Mouse (Mus musculus): Measurements from ENCODE around the gene Pogz. TPM values are rescaled to one million over a fixed set of nuclear protein-coding genes. Genes with fewer than 3 reads are reported as not detected.

Gene Pogz
- polyA plus RNA-seq (2017; shearing (Covaris generic)), result 10 to 100 TPM; 21.3 to 22.0 TPM

GRCm38 (mm10) chr3:94837183-94837890, at the start of gene Pogz:
Gene Pogz, plus strand, starts transcription at chr3:94837567.
- peak; percentile 88 for ATAC-seq

- ATAC-seq, result no peak
Measured at GRCm38 (mm10) chr3:94789071-94789470, 48.3 kb upstream of the Pogz start.

DNA sequence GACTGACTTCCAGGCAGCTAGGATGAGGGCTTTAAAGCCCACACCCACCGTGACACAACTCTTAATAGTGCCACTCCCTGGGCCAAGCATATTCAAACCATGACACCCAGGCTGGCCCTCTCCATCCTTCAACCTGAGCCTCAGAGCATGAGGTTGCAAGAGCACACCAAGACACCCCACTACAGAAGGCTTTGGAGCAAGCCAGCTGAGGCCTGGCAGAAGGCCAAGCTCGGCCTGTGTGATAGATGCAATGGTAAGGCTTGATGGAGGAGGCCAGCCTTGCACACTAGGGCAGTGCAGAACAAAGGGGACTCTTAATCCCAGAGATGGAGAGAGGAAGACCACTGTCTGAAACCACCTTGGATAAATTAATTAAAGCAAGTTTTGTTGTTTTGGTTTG, 47.9 kb upstream of the Pogz start:
- ATAC-seq, result no peak

DNA sequence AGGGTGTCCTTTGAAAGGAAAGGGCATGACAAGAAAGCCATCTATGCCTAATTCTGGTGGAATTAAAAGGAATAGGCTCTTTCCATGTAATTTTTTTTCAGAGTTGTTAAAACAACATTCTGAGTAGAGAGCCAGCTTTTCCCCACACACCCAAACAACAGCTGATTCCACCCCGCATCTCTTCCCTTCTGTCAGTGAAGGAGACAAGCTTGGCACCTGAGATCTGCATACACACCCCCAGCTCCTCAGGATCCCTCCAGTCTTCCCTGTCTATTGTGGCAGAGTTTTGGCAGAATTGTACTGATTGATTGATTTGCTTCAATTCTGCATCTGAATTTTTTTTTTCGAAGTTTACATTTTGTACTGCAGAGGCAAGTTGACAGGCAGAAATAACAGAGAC, 45.1 kb upstream of the Pogz start:
- ATAC-seq, result no peak

GRCm38 (mm10) chr3:94793672-94794071, 43.7 kb upstream of the Pogz start:
- ATAC-seq, result no peak

DNA sequence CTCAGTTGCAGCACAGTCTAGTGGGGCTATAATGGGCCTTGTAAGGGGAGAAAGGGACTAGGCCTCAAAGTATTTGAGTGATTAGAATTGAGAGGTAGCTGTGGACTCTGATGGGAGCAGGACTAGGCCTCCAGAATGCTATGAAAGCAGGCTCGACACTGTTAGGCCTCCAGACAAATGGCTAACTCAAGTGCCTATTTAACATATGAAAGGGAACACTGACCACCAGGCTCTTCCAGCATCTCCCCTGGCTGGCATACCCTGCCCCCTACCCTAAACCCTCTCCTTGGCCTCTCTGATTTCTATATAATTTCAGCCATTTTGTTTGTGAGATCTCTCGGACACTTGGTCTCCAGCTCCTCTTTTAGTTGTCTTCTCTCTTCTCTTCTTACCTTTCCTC, 43.0 kb upstream of the Pogz start:
- ATAC-seq, result no peak

- no peak for ATAC-seq
Measured at GRCm38 (mm10) chr3:94795596-94796140, 41.7 kb upstream of the Pogz start.

DNA sequence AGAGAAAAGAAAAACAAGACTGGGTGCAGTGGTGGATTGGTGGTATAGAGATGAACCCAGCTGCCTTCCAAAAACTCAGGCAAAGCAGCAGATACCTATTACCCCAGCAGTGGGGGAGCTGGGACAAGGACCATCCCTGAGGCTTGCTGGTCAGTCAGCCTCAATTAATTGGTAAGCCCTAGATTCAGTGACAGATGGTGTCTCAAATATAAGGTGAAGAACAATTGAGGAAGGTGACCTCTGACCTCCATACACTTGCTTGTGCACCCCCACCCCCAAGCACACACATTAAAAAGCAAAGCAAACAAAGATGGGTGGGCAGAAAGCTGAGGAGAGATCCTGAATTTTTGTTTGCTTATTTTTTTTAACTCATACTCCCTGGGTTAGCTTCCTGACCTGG, 41.2 kb upstream of the Pogz start:
- ATAC-seq, result no peak

DNA sequence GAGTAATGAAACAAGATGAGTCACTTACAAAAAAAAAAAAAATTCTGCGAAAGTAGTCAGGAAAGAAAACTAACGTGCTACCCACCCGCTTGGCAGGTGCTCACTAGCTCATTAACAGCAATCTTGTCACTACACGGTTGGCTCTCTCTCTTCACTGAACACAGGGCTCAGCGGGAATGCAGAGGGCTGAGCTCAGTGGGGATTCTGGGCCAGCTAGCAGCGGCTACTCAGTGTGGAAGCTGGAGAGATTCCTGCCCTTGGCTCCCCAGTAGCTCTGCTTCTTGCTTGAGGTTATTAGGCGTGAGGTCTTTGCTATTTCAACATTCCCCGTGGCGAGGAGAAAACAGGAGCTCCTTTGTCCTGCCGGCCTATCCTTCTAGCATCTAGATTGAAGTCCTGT, 33.2 kb upstream of the Pogz start:
- ATAC-seq, result no peak

- ATAC-seq, result no peak
Measured at GRCm38 (mm10) chr3:94804976-94805375, 32.4 kb upstream of the Pogz start.

GRCm38 (mm10) chr3:94808296-94808695, 29.1 kb upstream of the Pogz start:
- ATAC-seq, result no peak

DNA sequence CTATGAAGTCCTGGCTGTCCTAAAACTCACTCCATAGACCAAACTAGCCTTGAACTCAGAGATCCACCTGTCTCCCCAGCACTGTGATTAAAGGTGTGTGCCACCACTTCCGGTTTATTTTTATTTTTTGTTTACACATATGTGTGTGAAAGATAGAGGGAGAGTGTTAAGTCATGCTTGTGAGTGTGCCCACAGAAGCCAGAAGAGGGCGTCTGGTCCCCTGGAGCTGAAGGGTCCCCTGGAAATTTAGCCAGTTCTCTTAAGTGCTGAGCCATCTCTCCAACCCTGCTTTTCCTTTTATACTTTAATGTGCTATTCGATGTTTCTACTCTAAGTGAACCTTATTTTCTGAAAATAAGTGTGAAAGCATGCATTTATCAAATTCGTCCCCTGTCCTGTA, 25.7 kb upstream of the Pogz start:
- peak; percentile 49 for ATAC-seq

DNA sequence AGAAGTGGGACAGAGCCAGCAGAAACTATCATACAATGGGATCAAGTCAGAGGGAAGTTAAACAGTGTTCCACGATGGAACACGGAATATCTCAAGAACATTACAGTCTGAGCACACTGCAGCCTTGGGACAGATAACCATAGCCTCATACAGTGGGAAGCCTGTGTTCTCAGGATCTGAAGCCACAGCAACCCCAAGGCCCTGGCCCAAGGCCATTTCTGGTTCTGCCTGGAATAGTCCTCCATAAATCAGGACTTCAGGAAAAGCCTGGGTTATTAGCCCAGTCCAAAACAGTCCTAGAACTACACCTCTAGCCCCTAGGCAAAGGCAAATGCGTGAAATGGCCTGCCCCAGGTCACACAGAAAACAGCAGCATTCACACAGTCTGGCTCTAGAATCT, 23.7 kb upstream of the Pogz start:
- no peak for ATAC-seq

DNA sequence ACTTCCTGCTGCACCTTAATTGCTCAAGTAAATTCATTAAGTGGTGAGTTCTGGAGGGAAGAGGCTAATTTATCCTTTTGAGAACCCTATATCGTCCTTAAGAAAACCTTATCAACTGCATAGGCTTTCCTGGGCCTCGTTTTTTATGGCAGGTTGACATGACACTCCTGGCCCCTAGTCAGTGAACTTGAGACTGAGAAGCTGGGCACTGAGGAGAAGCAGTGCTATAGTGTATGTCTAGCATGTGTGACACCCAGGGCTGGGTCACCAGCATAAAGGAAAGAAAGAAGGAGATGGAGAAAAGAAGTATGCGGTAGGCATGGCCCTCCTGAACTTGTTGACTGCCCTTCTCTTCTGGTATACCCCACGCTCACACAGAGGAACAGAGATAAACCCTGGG, 23.3 kb upstream of the Pogz start:
- no peak for ATAC-seq

- ATAC-seq, result no peak
Measured at GRCm38 (mm10) chr3:94814663-94815062, 22.7 kb upstream of the Pogz start.

- ATAC-seq, result no peak
Measured at GRCm38 (mm10) chr3:94815603-94816002, 21.8 kb upstream of the Pogz start.

DNA sequence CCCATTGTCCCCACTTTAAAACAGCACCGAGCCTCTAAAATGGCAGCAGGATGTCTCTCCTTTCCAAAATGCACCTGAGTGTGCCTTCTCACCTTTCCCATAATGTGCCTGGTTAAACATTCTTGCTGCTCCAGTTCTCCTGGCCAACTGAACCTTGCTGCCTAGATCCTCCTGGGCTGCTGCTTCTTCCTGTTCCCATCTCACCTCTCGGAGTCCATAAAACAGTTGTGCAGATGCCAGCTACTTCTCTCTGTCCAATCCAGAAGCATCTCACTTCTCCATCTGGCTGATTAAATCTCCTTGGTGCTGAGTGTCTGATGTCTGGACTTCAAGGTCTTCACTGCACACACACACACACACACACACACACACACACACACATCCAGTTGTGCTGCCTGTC, 19.6 kb upstream of the Pogz start:
- ATAC-seq, result no peak

DNA sequence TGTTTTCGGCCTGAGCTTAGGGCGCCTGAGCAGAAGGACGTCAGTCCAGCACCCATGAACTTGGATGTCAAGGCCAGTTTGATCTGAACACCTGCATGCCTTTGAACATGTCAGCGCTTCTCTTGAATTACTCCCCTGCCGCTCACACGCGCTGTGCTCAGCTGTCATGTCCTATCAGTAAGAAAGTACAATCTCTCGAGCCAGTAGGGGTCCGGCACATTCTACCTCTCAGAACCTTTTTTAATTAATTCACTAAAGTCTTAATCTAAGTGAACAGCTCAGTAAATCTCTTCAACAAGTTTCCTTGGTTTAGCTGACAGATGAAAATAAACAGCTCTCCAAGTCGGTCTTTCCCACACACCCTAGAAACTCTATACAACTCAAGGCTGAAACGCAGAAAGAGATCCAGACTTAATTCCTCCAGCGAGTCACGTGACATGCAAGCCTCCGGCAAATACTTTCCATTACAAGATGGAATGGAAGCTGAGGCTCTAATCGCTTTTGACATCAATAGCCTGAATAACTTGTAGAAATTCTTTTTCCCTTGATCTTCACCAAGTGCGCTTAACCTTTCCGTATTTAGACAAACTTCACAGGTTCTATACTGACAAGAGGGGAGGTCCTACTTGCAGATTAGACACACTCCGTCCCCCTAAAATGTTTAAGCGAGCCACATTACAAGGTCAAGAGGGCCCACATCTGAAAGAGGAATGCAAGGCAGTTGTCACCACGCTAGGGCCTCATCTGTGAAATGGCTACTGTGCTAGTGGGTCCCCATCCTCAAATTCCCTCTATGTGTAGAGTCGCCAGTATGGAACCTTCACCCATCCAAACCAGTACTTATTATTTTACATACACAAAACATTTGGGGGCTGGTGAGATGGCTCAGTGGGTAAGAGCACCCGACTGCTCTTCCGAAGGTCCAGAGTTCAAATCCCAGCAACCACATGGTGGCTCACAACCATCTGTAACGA, 17.6 kb upstream of the Pogz start:
- ATAC-seq, result no peak

DNA sequence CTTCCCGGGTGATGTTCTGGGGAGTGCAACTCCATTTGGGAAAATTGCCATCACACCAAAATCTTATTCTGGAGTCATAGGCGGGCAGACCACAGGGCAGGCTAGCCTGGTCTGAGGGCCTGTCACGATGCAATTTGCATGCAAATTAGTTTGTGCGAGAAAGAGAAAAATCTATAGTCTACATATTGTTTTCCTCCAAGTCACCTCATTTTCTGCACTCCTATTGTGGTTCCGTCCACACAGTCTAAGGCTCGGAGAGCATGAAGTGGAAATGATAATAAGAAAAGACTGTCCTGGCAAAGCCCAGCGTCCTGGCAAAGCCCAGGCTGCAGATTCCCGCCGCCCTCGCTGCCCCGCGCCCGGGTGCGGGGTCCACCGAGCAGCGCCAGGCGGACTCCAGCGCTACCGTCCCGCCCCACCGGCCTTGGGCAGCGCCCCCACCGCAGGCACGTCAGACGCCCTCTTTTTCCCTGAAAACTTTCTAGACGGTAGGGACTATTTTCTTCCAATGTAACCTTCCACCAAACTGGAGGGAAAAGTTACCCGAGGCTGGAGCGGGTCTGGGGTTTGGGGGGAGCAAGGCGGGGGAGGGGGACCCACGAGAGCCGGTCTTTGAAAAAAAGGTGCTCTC, 16.2 kb upstream of the Pogz start:
- no peak for ATAC-seq

DNA sequence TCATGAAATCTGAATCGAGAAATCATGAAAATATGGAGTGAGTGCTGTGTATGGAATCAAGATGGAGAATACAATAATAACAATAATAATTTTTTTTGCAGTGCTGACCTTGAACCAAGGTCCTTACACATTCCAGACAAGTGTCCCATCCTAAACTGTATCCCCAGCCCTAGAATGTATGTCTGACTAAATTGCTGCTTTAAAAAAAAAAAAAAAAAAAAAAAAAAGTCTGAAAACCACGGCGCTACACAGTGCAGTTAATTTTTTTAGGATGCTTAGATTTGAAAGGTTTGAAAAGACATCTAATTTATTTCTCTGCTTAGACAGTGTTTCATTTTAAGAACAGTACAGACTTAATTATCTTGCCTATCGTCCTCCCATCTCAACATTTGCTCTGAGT, 15.3 kb upstream of the Pogz start:
- ATAC-seq, result no peak

DNA sequence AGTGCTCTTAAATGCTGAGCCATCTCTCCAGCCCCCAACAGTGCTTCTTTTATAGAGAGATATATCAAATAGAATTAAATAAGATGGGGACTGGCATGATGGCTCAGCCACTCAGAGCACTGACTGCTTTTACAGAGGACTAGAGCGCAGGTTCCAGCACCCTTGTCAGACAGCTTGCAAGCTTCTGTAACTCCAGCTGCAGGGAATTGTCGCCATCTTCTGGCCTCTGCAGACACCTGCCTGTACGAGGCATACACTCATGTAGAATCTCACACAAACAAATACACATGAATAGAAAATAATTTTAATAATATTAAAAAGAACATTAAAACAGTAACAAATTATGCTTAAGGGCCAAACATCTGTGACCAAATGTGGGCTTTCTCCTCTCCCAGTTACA, 13.3 kb upstream of the Pogz start:
- no peak for ATAC-seq

DNA sequence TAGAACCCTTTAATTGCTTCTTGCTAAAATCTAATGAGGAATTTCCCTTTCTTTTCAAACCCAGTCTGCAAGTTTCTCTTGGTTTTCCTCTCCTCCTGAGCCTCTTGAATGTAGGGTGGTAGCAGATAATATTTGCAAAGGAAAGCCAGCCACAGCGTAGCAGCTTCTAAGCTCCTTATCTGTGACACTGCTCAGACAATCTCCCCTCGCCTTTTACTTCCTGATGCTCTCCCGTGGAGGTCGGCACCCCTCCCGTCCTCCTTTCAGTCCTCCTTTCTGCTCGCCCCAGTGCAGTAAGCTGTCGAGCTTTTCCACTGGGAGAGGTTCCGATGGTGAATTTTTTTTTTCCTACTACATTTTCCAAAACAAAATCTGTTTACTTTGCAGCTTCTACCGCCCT, 5.3 kb upstream of the Pogz start:
- no peak for ATAC-seq

DNA sequence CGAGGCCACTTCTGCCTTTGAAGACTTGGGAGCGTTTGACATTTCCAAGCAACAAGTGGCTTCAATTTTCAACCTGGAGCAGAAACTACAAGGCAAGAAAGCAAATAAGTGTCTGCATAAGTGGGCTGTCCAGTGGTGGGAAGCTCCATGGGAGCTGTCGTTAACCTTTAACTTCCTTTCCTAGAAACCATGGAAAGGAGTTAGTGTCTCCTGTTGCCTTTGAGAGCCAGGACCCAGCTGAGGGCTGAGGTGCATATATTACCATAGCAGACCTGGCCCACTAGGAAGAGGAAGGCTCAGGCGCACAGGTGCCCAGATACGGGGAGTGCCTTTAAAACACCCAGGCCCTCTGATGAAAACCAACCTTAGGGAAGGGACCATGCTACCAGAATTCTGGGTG, 4.7 kb upstream of the Pogz start:
- ATAC-seq, result no peak
